Mouse (Mus musculus): ENCODE measurements around the gene Psmd2. TPM values are rescaled to one million over a fixed set of nuclear protein-coding genes. Genes with fewer than 3 reads are reported as not detected.

Psmd2 gene
- total and polyA plus RNA-seq, 2 experiments from 2014 or later = 242 to 331 TPM

- Histone ChIP-seq H3K9me3 (ENCODE audit: low read length) (no peaks in the 10 kb centered on the region), H3K36me3 (ENCODE audit: insufficient read depth) (no peaks in the 10 kb centered on the region; the same call in 1 of the 2 replicates), H3K27ac (ENCODE audit: low read depth, low read length) (peak within 1 kb of the TSS; percentile 79), H3K9ac (peak within 1 kb of the TSS; percentile 78), H3K4me2 (ENCODE audit: low read depth) (peak within 1 kb of the TSS; percentile 91), H3K27me3 (ENCODE audit: insufficient read depth, low read length) (no peaks in the 10 kb centered on the region), H3K4me1 (ENCODE audit: insufficient read depth) (peaks cover 5% of the 10 kb centered on the region; the same call in 1 of the 2 replicates), H3K4me3 (ENCODE audit: low read depth, low read length) (peak within 1 kb of the TSS; percentile 57)
- WGBS = 6% methylated on average over 49 of the region's 54 CpGs
- ATAC-seq (peak; percentile 53), DNase-seq (peak; percentile 55)
- no peak for TF ChIP-seq CTCF (IDR thresholded peaks at IDR 0.05; ENCODE audit: low read depth)
Measured at GRCm38 (mm10) chr16:20629731-20630634, 21.5 kb upstream of the Psmd2 start, which contains the start of gene Ece2. TSS of gene Ece2 (plus strand) at chr16:20629828.

GRCm38 (mm10) chr16:20637410-20637809, 14.0 kb upstream of the Psmd2 start:
- Histone ChIP-seq H3K4me2 (ENCODE audit: low read depth) (no peak overlapping the region), H3K27me3 (ENCODE audit: insufficient read depth, low read length) (no peaks in the 10 kb centered on the region), H3K27ac (ENCODE audit: low read depth, low read length) (no peak overlapping the region), H3K4me1 (ENCODE audit: insufficient read depth) (peaks cover 7% of the 10 kb centered on the region; the same call in 1 of the 2 replicates), H3K9ac (no peak overlapping the region), H3K4me3 (ENCODE audit: low read depth, low read length) (no peak overlapping the region), H3K9me3 (ENCODE audit: low read length) (no peaks in the 10 kb centered on the region), H3K36me3 (ENCODE audit: insufficient read depth) (no peaks in the 10 kb centered on the region; the same call in 1 of the 2 replicates)
- DNase-seq (no peak), ATAC-seq (no peak)
- TF ChIP-seq CTCF (IDR thresholded peaks at IDR 0.05; ENCODE audit: low read depth) = no peak
- 85% methylated on average over 8 of the region's 8 CpGs for WGBS

GRCm38 (mm10) chr16:20638367-20638766, 13.1 kb upstream of the Psmd2 start:
- H3K27me3 ChIP-seq (ENCODE audit: insufficient read depth, low read length) = no peaks in the 10 kb centered on the region
- DNase-seq = peak; percentile 88
- H3K9me3 ChIP-seq (ENCODE audit: low read length) = no peaks in the 10 kb centered on the region
- H3K4me1 ChIP-seq (ENCODE audit: insufficient read depth) = peaks cover 7% of the 10 kb centered on the region; the same call in 1 of the 2 replicates
- no peak overlapping the region for H3K9ac ChIP-seq
- peak; percentile 93 for ATAC-seq
- no peaks in the 10 kb centered on the region for H3K36me3 ChIP-seq (ENCODE audit: insufficient read depth)
- WGBS = 30% methylated on average over 8 of the region's 8 CpGs
- no peak overlapping the region for H3K4me3 ChIP-seq (ENCODE audit: low read depth, low read length)
- peak overlapping the region; percentile 35 for H3K4me2 ChIP-seq (ENCODE audit: low read depth)
- TF ChIP-seq CTCF (IDR thresholded peaks at IDR 0.05; ENCODE audit: low read depth) = no peak
- H3K27ac ChIP-seq (ENCODE audit: low read depth, low read length) = peak overlapping the region; percentile 58; the same call in 1 of the 2 replicates

GRCm38 (mm10) chr16:20642161-20642560, 9.3 kb upstream of the Psmd2 start:
- Histone ChIP-seq H3K9me3 (ENCODE audit: low read length) (no peaks in the 10 kb centered on the region), H3K27ac (ENCODE audit: low read depth, low read length) (no peak overlapping the region), H3K4me2 (ENCODE audit: low read depth) (no peak overlapping the region), H3K9ac (no peak overlapping the region), H3K4me3 (ENCODE audit: low read depth, low read length) (no peak overlapping the region), H3K27me3 (ENCODE audit: insufficient read depth, low read length) (no peaks in the 10 kb centered on the region), H3K36me3 (ENCODE audit: insufficient read depth) (peaks cover 20% of the 10 kb centered on the region), H3K4me1 (ENCODE audit: insufficient read depth) (peaks cover 7% of the 10 kb centered on the region; the same call in 1 of the 2 replicates)
- 1% methylated on average over 8 of the region's 8 CpGs for WGBS
- ATAC-seq (peak; percentile 68), DNase-seq (peak; percentile 88)
- peak; percentile 91 for TF ChIP-seq CTCF (IDR thresholded peaks at IDR 0.05; ENCODE audit: low read depth)

DNA sequence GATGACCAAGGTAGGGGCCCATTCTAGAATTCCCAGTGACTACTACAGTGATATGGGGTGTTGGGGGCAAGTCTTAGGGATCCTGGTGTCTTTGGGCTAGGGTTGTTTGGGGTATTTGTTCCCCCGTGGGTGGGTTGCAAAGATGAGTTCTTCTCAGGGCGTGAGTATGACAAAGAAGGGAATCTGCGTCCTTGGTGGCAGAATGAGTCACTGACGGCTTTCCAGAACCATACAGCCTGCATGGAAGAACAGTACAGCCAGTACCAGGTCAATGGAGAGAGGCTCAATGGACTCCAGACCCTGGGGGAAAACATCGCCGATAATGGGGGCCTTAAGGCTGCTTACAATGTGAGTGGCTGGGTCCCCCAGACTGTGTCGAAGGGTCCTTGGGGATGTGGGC, 7.5 kb upstream of the Psmd2 start:
- Histone ChIP-seq H3K9ac (no peak overlapping the region), H3K27me3 (ENCODE audit: insufficient read depth, low read length) (no peaks in the 10 kb centered on the region)
- 90% methylated on average over 7 of the region's 7 CpGs for WGBS

DNA sequence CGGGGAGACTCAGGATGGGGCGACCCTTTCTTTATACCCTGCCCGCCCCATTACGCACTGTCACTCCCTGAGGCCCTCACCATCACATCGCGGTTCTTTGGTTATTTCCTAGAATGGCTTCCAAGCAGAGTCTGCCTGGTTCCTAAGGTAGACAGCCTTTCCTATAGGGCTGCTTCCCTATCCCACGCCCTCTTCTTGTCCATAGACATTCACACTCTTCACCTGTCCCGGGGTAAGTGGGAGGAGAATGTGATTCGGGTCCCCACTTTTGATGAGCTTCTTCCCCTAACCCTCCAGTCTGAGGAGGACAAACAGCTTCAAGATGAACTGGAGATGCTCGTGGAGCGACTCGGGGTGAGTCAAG, 477 bp downstream of the Psmd2 start:
- Histone ChIP-seq H3K9ac (peak overlapping the region; percentile 85), H3K27me3 (ENCODE audit: insufficient read depth, low read length) (no peaks in the 10 kb centered on the region), H3K36me3 (ENCODE audit: insufficient read depth) (peaks cover 25% of the 10 kb centered on the region), H3K9me3 (ENCODE audit: low read length) (no peaks in the 10 kb centered on the region), H3K27ac (ENCODE audit: low read depth, low read length) (peak overlapping the region; percentile 82; the same call in 1 of the 2 replicates), H3K4me2 (ENCODE audit: low read depth) (peak overlapping the region; percentile 82), H3K4me3 (ENCODE audit: low read depth, low read length) (peak overlapping the region; percentile 76), H3K4me1 (ENCODE audit: insufficient read depth) (peaks cover 12% of the 10 kb centered on the region; the same call in 1 of the 2 replicates)
- TF ChIP-seq CTCF (IDR thresholded peaks at IDR 0.05; ENCODE audit: low read depth) = no peak
- WGBS = 11% methylated on average over 12 of the region's 12 CpGs
- ATAC-seq (no peak), DNase-seq (no peak)

More for the DNA sequence above, 7.5 kb upstream of the Psmd2 start:
- DNase-seq (no peak), ATAC-seq (no peak)
- Histone ChIP-seq H3K36me3 (ENCODE audit: insufficient read depth) (peaks cover 20% of the 10 kb centered on the region), H3K4me2 (ENCODE audit: low read depth) (no peak overlapping the region), H3K4me3 (ENCODE audit: low read depth, low read length) (no peak overlapping the region), H3K4me1 (ENCODE audit: insufficient read depth) (no peaks in the 10 kb centered on the region), H3K9me3 (ENCODE audit: low read length) (no peaks in the 10 kb centered on the region), H3K27ac (ENCODE audit: low read depth, low read length) (no peak overlapping the region)
- TF ChIP-seq CTCF (IDR thresholded peaks at IDR 0.05; ENCODE audit: low read depth) = no peak

DNA sequence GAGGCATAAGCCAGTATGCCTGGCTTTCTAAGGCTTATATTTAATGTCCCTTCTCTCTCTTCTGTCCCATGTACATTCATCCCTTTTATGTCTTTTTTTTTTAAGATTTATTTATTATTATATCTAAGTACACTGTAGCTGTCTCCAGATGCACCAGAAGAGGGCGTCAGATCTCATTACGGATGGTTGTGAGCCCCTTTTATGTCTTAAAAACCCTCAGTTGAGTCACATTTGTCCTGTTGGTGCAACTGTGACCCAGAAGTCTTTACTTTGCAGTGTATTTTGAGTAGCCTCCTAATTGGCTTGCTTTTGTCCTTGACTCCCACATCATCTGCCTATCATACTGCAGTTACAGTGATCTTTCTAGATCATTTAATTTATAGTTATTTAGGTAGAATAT, 1.9 kb downstream of the Psmd2 start:
- H3K27me3 ChIP-seq (ENCODE audit: insufficient read depth, low read length) = no peaks in the 10 kb centered on the region
- no peak overlapping the region for H3K27ac ChIP-seq (ENCODE audit: low read depth, low read length)
- no peaks in the 10 kb centered on the region for H3K9me3 ChIP-seq (ENCODE audit: low read length)
- ATAC-seq (no peak), DNase-seq (no peak)
- H3K36me3 ChIP-seq (ENCODE audit: insufficient read depth) = peaks cover 37% of the 10 kb centered on the region
- TF ChIP-seq CTCF (IDR thresholded peaks at IDR 0.05; ENCODE audit: low read depth) = no peak
- no peak overlapping the region for H3K4me3 ChIP-seq (ENCODE audit: low read depth, low read length)
- H3K4me2 ChIP-seq (ENCODE audit: low read depth) = no peak overlapping the region
- 43% methylated on average over 2 of the region's 2 CpGs for WGBS
- H3K9ac ChIP-seq = no peak overlapping the region
- H3K4me1 ChIP-seq (ENCODE audit: insufficient read depth) = peaks cover 12% of the 10 kb centered on the region; the same call in 1 of the 2 replicates
